17 mouse cellular contexts compared by ENCODE assay signal in genomic region chr4:13259390-13259789, GRCm38 (mm10).
"Had no signal": no experiment of that assay in that cellular context is flagged by ENCODE, and none has a peak within 500 bp of the region (broad histone marks: within the 10 kb centered on the region; RNA-seq: fewer than 3 reads in every experiment).

No protein-coding gene starts in this region.

- H3K4me2 ChIP-seq: lung, embryonic 15.5 days; midbrain, embryonic 11.5 days; midbrain, embryonic 13.5 days; midbrain, embryonic 15.5 days; neural tube, embryonic 12.5 days; stomach, embryonic 15.5 days had no signal

- H3K4me3 ChIP-seq: lung, embryonic 15.5 days; megakaryocyte, embryonic 14.5 days; midbrain, embryonic 13.5 days; midbrain, embryonic 15.5 days; neural tube, embryonic 12.5 days; stomach, embryonic 15.5 days had no signal

- DNase-seq: lung, adult 2 months; lung, postnatal 14 days; lung, postnatal 36 days; right cerebral cortex, postnatal 14 days; thymus, adult 2 months; thymus, postnatal 25 days; thymus, postnatal 4 days had no signal

- H3K27ac ChIP-seq: lung, embryonic 15.5 days; macrophage; midbrain, embryonic 13.5 days; midbrain, embryonic 15.5 days; neural tube, embryonic 12.5 days; stomach, embryonic 15.5 days; stomach, postnatal 0 days had no signal

- H3K9ac ChIP-seq: lung, embryonic 15.5 days; midbrain, embryonic 13.5 days; midbrain, embryonic 15.5 days; neural tube, embryonic 12.5 days; stomach, embryonic 15.5 days had no signal

- H3K4me1 ChIP-seq: lung, embryonic 15.5 days; midbrain, embryonic 13.5 days; midbrain, embryonic 15.5 days; neural tube, embryonic 12.5 days; stomach, embryonic 15.5 days had no signal

- H3K27me3 ChIP-seq: lung, embryonic 15.5 days; megakaryocyte, embryonic 14.5 days; midbrain, embryonic 13.5 days; midbrain, embryonic 15.5 days; neural tube, embryonic 12.5 days; stomach, embryonic 15.5 days had no signal

- ATAC-seq: lung, postnatal 0 days; midbrain, embryonic 13.5 days; midbrain, embryonic 15.5 days had no signal

- H3K9me3 ChIP-seq: lung, embryonic 15.5 days; megakaryocyte, embryonic 14.5 days; midbrain, embryonic 13.5 days; midbrain, embryonic 15.5 days; neural tube, embryonic 12.5 days; stomach, embryonic 15.5 days had no signal

- H3K36me3 ChIP-seq: lung, embryonic 15.5 days; midbrain, embryonic 13.5 days; midbrain, embryonic 15.5 days; neural tube, embryonic 12.5 days; stomach, embryonic 15.5 days had no signal
